Mouse (Mus musculus): Measurements from ENCODE around the gene Rai2.

The Rai2 gene

DNA sequence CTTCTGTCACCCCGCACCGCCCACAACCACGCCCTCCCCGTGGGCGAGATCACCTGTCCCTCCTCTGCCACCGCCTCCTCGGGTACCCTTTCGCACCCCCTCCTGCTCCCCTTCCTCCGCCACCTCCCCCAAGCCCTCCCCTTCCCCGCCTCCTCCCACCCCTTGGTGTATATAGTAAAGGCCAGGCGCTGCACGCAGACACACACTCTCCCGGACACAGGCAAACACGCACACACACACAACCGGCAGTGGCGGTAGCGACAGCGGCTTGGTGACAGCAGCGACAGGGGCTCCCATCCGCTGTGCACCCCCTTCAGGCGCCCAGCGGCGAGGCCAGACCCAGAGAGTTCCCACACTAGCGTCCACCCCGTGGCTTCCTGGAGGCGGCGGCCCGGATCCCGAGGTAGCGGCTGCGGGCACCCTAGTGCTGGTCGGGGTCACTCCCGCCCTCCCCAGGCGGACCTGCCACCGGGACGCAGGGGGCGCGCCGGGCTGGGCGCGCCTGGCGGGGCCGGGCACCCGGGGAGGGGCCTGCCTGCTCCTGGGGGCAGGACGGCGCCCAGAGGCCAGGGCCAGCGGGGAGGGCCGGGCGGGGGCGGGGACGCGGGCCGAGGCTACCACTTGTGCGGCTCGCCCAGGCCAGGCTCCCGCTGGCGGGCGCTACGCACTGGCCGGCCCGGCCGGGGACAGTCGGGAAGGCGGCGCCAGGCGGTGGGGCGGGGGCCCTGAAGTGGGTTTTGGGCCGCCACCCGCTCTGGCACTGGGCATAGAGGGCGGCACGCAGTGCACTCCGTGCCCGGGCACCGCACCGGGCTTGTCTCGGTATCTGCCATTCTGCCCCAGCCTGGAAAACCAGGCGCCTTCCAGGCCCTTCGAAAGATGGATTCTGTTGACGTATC lies at the start of gene Rai2:
TSS of gene Rai2 (plus strand) at position 205 of the 899 bp plus-strand sequence.
- DNase-seq (ENCODE audit: low spot score), result no peak

DNA sequence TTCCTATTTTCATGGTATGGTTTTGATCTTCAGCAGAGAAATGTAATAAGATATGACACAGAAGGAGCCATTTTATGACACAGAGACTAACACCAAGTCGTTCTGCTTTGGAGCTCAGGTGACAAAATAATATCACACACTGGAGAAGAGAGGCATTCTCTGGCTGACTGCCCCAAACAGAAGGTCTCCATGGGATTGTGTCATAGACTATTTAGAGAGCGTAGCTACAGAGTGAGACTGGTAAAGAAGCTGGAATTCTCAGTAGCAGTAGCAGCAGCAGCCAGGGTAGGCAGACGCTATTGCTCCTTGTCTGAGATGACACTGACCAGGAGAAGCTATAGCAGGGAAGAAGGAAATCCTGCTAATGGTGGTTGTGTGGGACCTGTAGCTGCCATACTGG lies 27.5 kb upstream of the Rai2 start:
- DNase-seq (ENCODE audit: low spot score), result no peak

DNA sequence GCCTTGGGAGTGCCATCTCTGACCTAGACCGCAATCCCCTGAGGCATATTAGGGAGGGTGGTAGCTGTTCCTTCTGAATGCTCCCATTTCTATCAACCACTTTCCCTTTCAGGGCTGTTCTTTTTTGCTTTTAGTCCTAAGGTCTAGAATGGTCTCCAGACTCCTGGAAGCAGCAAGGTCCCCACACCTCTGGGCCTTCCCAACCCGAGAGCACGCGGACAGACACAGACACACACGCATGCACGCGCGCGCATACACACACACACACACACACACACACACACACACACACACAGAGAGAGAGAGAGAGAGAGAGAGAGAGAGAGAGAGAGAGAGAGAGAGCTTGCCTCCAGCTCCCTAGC lies 385 bp upstream of the Rai2 start:
- no peak for DNase-seq (ENCODE audit: low spot score)

DNA sequence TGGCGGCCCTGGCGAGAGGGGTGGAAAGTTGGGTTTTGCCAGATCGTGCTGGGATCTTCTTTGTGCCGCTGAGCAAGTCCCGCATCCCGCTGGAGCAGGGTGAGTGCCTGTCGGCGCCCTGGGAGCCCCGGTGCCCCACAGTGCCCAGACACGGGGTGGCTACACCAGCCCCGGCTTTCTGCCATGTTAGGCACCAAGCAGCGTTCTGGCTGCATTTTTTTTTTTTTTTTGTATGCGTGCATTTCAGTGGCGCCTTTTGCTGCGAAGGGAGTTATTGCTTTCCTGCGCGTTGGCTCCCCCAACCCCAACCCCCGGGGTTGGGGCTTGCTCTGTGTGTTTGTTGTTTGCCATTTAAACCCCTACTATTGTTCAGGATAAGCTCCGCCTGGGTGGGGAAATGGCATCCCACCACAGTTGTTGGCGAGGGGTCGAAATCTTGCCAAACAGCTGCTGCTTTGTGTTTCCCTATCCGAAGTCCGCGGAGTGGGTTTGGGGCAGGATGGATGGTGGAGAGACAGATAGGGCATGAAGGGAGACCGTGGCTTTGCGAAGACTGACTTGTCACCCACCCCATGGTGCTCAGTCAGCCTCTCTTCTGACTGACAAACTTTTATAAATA lies 1.0 kb downstream of the Rai2 start:
- DNase-seq (ENCODE audit: low spot score), result no peak

DNA sequence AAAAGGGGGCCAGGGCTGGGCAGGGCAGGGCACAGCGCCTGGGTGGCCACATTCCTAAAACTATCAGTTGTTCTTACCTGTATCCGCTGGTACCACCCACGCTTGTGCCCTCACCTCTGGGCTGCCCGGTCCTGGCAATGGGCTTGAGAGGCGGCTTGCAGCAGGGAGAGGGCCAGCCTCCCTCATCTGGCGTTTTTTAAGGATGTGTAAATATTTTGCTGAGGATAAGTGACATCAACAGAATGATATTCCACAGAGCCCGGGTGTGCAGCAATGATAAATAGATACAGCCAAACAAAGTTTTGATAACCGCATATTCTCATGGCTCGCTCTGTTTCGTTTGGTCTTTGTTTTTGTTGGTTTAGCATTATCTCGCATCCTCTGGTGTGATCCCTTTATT lies 1.7 kb downstream of the Rai2 start:
- no peak for DNase-seq (ENCODE audit: low spot score)

DNA sequence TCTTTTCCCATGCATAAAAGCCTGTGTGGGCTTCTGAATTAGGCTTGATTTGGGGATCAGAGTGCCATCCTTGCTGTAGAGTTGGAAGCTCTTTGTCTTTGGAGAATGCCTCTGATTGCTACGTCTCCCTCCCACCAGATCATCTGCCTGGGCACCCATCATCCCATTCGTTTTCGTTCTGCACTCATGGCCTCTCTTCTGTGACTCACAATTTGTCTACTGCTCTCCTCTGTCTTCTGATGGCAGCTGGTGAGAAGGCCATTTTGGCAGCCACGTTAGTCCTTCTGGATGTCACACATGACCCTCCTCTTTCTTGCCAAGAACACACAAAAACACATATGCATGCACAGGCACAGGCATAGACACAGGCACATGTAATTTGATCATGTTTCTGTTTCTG lies 4.2 kb downstream of the Rai2 start:
- no peak for DNase-seq (ENCODE audit: low spot score)

DNA sequence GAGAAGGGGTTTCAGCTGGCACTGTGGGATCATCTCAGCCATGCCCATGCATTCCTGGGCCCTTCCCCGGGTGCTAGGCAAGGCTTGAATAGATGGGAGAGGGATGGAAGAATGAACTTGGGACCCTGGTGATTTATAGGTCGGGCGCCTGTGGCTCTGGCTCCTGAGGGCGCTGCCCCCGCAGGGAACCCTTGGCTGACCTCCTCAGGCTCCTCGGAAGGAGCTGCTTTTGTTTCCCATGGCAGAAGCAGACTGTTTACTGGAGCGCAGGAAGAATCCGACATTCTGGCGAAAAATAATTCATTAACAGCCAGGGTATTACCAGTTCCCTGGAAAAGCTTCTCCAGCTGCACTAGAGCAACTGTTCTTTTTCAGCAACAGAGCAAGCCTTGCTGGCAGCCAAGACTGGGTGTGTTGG lies 6.5 kb downstream of the Rai2 start:
- no peak for DNase-seq (ENCODE audit: low spot score)

DNA sequence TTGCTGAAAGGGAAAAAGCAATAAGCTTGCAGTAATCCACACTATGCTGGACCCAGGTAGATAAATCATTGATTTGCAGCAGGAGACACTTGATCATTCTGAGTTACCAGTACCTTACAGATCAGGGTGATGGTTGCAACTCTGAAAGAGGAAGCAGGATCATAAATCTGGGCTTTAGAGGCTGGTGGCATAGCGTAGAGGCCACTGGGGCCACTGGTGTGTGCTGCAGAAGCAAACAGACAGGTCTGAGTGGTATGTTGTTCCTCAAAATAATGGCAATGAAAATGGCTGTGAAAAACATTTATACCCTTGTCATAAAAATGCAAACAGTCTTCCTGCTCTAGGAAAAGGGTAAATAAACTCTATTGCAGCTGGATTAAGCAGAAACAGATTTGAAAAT lies 9.4 kb downstream of the Rai2 start:
- no peak for DNase-seq (ENCODE audit: low spot score)

DNA sequence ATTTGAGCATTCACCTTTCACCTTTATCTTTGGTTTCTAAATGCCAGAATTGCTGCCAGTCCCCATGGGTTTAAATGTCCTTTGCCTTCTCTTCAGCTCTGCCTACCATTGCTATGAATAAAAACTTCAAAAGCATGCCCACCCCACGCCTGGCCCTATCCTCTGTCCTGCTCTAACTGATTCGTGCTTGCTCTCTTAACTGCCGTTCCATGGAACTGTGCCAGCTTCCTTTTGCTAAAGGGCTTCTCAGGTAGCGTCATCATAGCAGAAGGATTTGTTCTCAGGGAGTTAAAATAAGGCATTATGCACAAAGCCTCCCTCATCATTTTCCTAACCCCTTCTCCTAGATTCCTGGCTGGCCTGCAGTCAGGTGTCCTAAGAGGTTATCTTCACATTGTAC lies 11.6 kb downstream of the Rai2 start:
- no peak for DNase-seq (ENCODE audit: low spot score)

DNA sequence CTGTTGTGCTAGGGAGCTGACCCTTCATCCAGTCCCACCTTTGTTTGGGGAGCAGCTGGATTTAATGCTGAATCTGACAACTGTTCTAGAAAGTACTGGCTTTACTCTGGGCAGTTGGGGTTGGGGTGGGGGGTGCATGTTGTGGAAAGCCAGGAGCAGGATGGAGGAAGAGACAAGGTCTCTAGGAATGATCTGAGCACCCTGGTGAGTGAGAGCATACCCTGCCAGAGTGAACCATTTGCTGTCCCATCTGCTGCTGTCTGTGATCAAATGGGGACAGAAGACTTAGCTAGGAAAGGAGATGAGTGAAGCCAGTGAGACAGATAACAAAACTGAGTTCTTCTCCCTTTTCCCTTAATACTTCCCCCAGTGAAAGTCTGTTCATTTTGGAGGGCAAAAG lies 13.2 kb downstream of the Rai2 start:
- DNase-seq (ENCODE audit: low spot score), result no peak

DNA sequence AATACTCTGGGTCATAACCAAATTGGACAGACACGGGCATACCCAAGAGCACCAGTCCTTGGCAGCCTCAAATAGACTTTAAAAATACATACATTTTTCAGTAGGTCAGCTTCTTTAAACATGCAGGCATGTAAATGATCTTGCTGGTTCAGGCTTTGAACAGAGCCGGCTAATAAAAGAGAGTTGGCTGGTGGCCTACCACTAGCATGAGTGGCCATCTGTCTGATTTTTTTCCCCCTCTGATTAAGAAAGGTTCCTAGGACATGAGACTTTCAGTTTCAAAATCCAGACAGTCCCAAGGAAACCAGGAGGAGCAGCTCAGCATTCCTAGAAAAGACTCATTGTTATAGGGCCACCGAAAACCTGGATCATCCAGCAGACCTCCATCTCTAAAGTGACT lies 15.0 kb downstream of the Rai2 start:
- no peak for DNase-seq (ENCODE audit: low spot score)

DNA sequence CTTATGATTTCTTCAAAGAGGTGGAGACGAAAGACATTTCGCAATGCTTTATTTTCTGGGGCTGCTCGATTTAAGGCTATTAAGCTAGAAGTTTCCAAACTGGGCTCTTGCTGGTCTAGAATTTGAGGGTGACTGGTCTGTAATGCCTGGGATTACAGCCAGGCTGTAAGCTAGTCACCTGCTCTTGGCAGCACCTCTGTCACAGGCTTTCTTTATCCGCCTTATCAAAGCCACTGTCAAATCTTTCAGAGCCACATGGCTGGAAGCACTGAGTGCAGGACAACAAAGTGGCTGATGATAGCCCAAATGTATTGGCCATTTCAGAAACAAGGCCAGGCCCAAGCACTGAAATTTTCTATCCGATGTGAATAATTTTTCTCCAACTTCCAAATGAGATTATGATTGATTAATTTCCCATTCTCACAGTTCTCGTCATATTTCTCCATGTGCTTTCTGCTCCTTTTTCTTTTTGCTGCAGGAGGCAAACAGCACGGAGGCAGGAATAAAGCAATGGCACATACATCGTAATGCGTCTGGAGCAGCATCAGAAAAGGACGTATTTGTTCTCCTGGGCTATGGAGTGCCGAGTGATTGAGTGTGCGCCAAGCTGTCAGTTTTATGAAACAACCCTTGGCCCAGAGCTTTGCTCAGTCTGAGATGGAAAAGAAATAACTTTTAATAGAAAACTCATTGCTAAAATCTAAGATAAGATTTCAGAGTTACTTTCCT lies 16.9 kb downstream of the Rai2 start:
- DNase-seq (ENCODE audit: low spot score), result no peak

DNA sequence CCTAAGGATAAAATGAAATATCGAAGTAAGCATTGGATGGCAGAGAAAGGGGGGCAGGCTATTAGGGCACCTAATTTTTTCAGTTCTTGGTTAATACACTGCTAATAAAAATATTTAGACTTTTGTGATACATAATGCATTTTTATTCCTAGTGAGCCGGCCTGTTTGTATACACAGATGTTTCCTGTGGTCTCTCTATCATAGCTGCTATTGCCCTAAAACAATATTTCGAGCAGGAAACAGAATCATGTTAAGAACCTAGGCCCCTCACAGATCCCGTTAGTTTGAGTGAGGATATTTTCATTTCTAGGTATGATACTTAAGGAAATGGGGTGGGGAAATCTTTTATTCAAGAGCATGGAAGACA lies 17.4 kb downstream of the Rai2 start:
- DNase-seq (ENCODE audit: low spot score), result no peak

DNA sequence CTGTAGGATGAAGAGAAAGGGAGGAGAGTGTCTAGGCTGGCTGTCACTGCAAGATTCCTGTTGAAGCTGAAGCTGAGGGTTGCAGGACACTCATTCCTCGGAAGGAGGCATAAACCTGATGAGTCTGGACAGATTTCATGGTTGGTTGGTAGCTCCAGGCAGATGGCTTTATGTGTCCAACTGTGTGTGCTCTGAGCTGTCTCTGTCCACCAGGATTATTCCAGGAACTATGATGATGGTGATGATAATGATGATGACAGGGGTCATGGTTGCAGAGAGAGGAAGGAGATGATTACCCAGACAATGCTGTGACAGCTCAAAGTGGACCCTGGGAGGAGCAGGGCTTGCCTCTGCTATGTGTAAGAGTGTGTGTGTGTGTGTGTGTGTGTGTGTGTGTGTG lies 22.5 kb downstream of the Rai2 start:
- no peak for DNase-seq (ENCODE audit: low spot score)

DNA sequence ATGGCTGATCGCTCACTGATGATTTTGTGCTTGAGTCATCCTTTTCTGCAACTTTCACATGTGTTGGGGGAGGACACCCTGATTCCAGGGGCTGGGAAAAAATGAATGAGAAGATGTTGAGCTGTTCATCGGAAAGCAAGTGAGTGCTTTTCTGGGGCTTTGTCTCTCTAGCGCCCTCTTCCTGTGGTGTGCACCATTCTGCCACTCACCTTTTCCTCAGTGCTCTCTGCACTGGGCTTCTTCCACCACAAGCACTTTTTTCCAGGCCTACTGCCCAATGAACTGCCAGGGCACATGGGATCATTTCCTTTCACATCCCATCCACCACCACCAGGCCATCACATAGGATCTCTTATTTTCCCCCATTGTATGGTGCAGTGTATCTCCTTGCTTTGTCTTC lies 26.2 kb downstream of the Rai2 start:
- no peak for DNase-seq (ENCODE audit: low spot score)

DNA sequence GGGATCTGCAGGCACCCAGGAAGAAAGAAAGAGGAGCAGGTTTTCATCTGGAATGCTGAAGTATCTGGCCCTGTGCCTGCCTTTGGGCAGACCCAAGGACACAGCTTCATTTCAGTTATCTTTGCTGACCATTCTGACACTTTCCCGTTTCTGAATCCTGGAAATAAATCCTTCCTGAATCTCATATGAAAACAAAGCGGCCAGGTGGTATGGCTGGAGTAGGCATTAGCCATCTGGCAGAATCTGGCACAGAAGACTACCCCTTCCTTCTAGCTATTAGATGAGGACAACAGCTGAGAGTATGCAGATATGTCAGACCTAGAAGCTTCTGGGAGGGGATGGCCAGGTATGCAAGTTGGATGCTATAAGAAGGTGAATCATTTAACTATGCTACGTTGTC lies 28.4 kb downstream of the Rai2 start:
- no peak for DNase-seq (ENCODE audit: low spot score)

DNA sequence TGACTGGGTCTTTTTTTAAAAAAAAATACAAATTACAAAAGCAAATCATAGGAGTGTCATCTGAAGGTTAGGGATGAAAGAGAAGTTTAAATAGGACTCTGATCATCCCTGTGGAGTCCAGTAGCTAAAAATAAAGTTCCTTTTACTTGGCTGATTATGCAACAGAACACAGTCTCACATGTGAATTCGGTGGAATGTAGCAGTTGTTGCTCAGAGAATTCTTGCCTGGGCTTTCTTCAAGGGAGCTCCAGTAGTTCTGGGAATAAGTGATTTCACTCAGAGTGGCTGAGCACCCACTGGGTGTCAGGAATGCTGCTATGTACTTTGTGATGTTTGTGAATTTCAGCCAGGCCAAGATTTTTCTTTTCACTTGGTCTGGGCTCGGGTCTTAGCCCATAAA lies 30.5 kb downstream of the Rai2 start:
- DNase-seq (ENCODE audit: low spot score), result no peak

DNA sequence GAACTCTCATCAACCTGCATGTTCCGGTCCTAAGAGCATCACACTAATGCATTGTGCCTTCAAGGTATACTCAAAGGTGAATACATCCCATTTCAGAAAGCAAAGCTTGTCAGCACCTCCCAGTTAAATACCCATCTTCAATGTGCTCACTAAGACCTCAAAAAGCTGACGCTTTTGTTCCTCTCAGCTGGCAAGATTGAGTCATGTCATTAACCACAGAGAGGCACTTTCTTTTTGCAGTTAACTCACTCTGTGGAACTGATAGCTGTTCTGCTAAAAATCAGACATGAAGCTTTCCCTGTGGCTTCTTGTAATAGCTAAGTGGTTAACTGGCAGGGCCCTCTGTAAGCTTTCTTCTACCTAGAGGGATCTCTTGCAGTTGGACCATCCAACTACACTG lies 36.6 kb downstream of the Rai2 start:
- no peak for DNase-seq (ENCODE audit: low spot score)

DNA sequence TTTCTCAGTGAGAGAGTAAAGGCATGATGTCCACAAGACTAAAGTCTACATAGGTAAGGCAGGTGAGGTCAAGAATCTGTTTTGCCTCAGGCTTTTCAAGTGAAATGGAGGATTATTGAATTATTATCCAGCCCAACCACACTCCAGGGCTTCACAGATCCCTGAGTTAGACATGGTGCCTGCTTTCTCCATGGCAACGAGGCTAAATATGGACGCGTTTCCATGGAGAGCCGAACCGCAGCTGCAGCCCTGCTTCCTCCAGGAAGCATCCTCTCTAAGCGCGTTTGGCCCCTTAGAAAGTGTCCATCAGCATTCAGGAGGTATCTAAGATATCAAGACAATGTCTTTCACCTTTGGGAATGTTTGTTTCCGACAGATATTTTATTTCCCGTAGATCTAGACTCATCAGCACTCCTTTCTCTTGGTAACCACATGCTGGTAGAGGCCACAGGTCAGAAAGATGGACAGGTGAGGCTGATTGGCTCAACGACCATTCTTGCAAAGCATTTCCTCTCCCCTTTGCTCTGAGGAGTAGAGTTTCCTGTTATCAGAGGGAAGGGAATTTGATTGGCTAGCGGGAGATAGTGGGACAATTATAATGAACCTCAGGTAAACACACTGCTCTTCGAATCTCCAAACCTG lies 59.6 kb downstream of the Rai2 start:
- no peak for DNase-seq (ENCODE audit: low spot score)

DNA sequence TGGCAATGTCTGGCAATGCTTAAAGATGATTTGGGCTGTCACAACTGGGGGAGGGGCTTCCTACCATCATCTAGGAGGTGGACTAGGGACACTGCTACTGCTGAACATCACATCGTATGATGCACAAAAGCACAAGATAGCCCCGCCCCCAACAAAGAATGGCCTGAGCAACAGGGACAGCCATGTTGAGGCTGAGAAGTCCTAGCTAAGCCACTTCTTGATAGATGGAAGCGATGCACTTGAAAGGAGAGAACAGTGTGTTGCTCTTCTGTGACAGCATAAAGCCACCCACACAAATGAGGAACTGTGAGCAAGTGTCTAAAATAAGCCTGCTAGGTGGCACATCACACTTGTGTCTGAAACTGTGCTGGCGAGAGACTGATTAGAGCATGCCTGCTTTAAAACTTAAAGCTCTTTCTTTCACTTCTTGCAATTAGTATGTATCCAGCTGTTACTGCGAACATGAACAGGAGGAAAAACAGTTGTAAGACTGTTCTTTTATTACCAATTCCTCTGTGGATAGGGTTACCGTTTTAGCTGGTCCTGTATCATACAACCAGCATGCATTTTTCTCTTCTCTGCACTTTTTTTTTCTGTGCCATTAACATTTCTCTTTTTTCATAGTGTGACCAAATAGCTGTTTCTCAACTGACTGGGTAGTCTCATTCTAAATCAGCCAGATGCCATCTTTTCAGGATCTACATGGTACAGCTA lies 63.6 kb downstream of the Rai2 start:
- DNase-seq (ENCODE audit: low spot score), result no peak

DNA sequence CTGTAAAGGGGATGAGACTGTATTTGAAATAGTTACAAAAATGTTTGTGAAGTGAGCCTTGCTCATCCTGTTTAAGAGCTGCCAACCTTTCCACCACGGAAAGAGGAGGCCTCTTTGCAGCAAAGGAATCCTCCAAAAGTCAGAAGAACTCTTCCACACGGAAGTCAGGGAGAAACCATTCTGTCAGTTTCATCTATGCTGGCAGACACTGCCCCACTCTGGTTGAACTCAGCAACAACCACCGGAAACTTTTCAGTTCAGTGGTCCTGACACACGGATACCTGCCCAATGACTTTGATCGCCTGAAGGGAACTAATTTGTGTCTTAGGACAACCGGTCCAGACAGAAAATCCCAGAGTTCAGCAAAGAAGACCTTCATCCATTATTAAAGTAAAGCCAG lies 73.3 kb downstream of the Rai2 start:
- peak; percentile 5 for DNase-seq (ENCODE audit: low spot score)

DNA sequence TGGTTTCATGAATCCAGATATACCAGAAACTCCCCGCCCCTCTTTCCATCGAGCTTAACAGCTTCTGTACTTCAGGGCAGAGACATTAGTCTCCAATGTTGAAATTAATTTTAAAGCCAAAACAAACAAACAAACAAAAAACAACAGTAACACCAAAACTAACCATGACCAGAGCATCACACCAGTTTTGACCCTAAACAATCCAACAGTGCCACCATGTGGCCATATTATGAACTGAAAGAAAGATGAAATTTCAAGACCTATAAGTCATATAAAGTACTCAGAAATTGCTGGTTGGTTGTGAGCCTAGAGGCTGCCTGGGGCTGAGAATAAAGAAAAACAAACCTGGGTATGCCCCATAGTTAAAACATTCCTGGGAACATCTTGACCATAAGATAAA lies 109.3 kb downstream of the Rai2 start:
- peak; percentile 25 for DNase-seq (ENCODE audit: low spot score)
